Mouse (Mus musculus): Measurements from ENCODE around the gene Tmem115. TPM values are rescaled to one million over a fixed set of nuclear protein-coding genes. Genes with fewer than 3 reads are reported as not detected.

Gene Tmem115
- polyA plus RNA-seq, 2 experiments = 34.9 to 54.1 TPM

DNA sequence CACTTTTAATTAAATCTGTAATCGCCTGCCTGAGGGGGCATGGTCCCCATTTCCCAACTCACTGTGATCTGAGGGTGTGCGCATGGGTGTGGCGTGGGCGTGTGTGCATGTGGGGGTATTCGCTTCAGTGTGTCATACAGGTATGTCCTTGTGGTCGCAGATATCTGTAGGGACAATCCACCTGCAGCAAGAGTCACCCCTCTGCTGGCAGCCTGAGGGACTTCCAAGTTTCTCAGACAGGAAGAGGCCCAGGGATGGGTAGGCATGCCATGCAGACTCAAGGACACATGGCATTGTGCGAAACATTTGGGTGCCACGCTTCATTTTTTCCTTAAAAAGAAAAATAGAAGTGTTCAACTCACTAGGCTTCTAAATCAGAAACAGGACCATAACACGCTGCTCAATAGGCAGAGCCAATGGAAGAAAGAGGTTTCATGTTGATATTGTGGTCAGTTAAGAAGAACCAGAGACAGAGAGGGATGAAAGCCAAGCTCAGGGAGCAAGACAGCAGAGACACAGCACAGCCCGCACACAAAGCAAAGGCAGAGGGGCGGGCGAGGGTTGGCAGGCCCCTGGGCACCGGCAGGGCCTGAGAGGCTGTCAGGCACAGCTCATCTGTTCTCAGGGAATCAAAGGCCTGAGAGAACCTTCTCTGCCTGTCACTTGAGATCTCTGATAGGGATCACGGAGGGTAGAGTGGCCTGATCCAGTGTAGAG is 23.2 kb upstream of the Tmem115 start:
- no peak for TF ChIP-seq POLR2A (IDR thresholded peaks at IDR 0.05; ENCODE audit: borderline replicate concordance, extremely low read depth, insufficient read depth, insufficient read length)
- DNase-seq (ENCODE audit: low spot score) = no peak
- WGBS = 76% methylated on average over 14 of the region's 14 CpGs
- H3K4me1 ChIP-seq (ENCODE audit: control insufficient read depth, insufficient read depth, low read length) = peaks cover 11% of the 10 kb centered on the region; the same call in 1 of the 2 replicates
- no peaks in the 10 kb centered on the region for H3K36me3 ChIP-seq (ENCODE audit: control insufficient read depth, insufficient read depth, low read length)
- H3K9me3 ChIP-seq (ENCODE audit: control insufficient read depth, low read length) = no peaks in the 10 kb centered on the region
- ATAC-seq (ENCODE audit: low FRiP score, low read depth) = no peak
- H3K27ac ChIP-seq (replicated peaks; ENCODE audit: low read depth, low read length) = no peak overlapping the region
- H3K4me2 ChIP-seq (replicated peaks; ENCODE audit: low read depth, low read length, severe bottlenecking) = no peak overlapping the region
- H3K9ac ChIP-seq (ENCODE audit: low read depth, low read length, severe bottlenecking) = no peak overlapping the region
- H3K4me3 ChIP-seq (replicated peaks; ENCODE audit: low read length) = no peak overlapping the region
- H3K27me3 ChIP-seq (ENCODE audit: control insufficient read depth, insufficient read depth, low read length) = no peaks in the 10 kb centered on the region

GRCm38 (mm10) chr9:107511436-107511835 is 22.3 kb upstream of the Tmem115 start:
- WGBS = 51% methylated on average over 8 of the region's 8 CpGs
- no peaks in the 10 kb centered on the region for H3K27me3 ChIP-seq (ENCODE audit: control insufficient read depth, insufficient read depth, low read length)
- H3K4me2 ChIP-seq (replicated peaks; ENCODE audit: low read depth, low read length, severe bottlenecking) = no peak overlapping the region
- ATAC-seq (ENCODE audit: low FRiP score, low read depth) = no peak
- H3K4me3 ChIP-seq (replicated peaks; ENCODE audit: low read length) = no peak overlapping the region
- H3K9me3 ChIP-seq (ENCODE audit: control insufficient read depth, low read length) = no peaks in the 10 kb centered on the region
- H3K9ac ChIP-seq (ENCODE audit: low read depth, low read length, severe bottlenecking) = no peak overlapping the region
- TF ChIP-seq POLR2A (IDR thresholded peaks at IDR 0.05; ENCODE audit: borderline replicate concordance, extremely low read depth, insufficient read depth, insufficient read length) = no peak
- no peak for DNase-seq (ENCODE audit: low spot score)
- no peak overlapping the region for H3K27ac ChIP-seq (replicated peaks; ENCODE audit: low read depth, low read length)
- H3K36me3 ChIP-seq (ENCODE audit: control insufficient read depth, insufficient read depth, low read length) = no peaks in the 10 kb centered on the region
- H3K4me1 ChIP-seq (ENCODE audit: control insufficient read depth, insufficient read depth, low read length) = peaks cover 11% of the 10 kb centered on the region; the same call in 1 of the 2 replicates

GRCm38 (mm10) chr9:107512326-107512725 is 21.4 kb upstream of the Tmem115 start:
- no peak for TF ChIP-seq POLR2A (IDR thresholded peaks at IDR 0.05; ENCODE audit: borderline replicate concordance, extremely low read depth, insufficient read depth, insufficient read length)
- Histone ChIP-seq H3K9ac (ENCODE audit: low read depth, low read length, severe bottlenecking) (no peak overlapping the region), H3K4me2 (replicated peaks; ENCODE audit: low read depth, low read length, severe bottlenecking) (no peak overlapping the region), H3K27me3 (ENCODE audit: control insufficient read depth, insufficient read depth, low read length) (no peaks in the 10 kb centered on the region), H3K36me3 (ENCODE audit: control insufficient read depth, insufficient read depth, low read length) (no peaks in the 10 kb centered on the region), H3K4me1 (ENCODE audit: control insufficient read depth, insufficient read depth, low read length) (peaks cover 11% of the 10 kb centered on the region; the same call in 1 of the 2 replicates), H3K4me3 (replicated peaks; ENCODE audit: low read length) (no peak overlapping the region), H3K27ac (replicated peaks; ENCODE audit: low read depth, low read length) (no peak overlapping the region), H3K9me3 (ENCODE audit: control insufficient read depth, low read length) (no peaks in the 10 kb centered on the region)
- DNase-seq (ENCODE audit: low spot score) (no peak), ATAC-seq (ENCODE audit: low FRiP score, low read depth) (no peak)
- WGBS = 82% methylated on average over 16 of the region's 16 CpGs

- no peak overlapping the region for H3K27ac ChIP-seq (replicated peaks; ENCODE audit: low read depth, low read length)
- ATAC-seq (ENCODE audit: low FRiP score, low read depth) = peak; percentile 47
- no peaks in the 10 kb centered on the region for H3K36me3 ChIP-seq (ENCODE audit: control insufficient read depth, insufficient read depth, low read length)
- no peak overlapping the region for H3K4me3 ChIP-seq (replicated peaks; ENCODE audit: low read length)
- DNase-seq (ENCODE audit: low spot score) = peak; percentile 74
- no peak overlapping the region for H3K4me2 ChIP-seq (replicated peaks; ENCODE audit: low read depth, low read length, severe bottlenecking)
- no peaks in the 10 kb centered on the region for H3K27me3 ChIP-seq (ENCODE audit: control insufficient read depth, insufficient read depth, low read length)
- H3K9ac ChIP-seq (ENCODE audit: low read depth, low read length, severe bottlenecking) = no peak overlapping the region
- TF ChIP-seq POLR2A (IDR thresholded peaks at IDR 0.05; ENCODE audit: borderline replicate concordance, extremely low read depth, insufficient read depth, insufficient read length) = no peak
- H3K4me1 ChIP-seq (ENCODE audit: control insufficient read depth, insufficient read depth, low read length) = 0 out of 2 replicates have a peak, but pooled peaks cover 1% of the 10 kb centered on the region
- no peaks in the 10 kb centered on the region for H3K9me3 ChIP-seq (ENCODE audit: control insufficient read depth, low read length)
- 24% methylated on average over 14 of the region's 14 CpGs for WGBS
These were observed 19.3 kb upstream of the Tmem115 start for GRCm38 (mm10) chr9:107514303-107514955.

GRCm38 (mm10) chr9:107520331-107520730 is 13.4 kb upstream of the Tmem115 start:
- H3K36me3 ChIP-seq (ENCODE audit: control insufficient read depth, insufficient read depth, low read length) = no peaks in the 10 kb centered on the region
- H3K4me3 ChIP-seq (replicated peaks; ENCODE audit: low read length) = no peak overlapping the region
- peaks cover under 1% of the 10 kb centered on the region; the same call in 1 of the 2 replicates for H3K27me3 ChIP-seq (ENCODE audit: control insufficient read depth, insufficient read depth, low read length)
- H3K9ac ChIP-seq (ENCODE audit: low read depth, low read length, severe bottlenecking) = no peak overlapping the region
- WGBS = 54% methylated on average over 6 of the region's 6 CpGs
- H3K4me2 ChIP-seq (replicated peaks; ENCODE audit: low read depth, low read length, severe bottlenecking) = no peak overlapping the region
- H3K4me1 ChIP-seq (ENCODE audit: control insufficient read depth, insufficient read depth, low read length) = no peaks in the 10 kb centered on the region
- DNase-seq (ENCODE audit: low spot score) = no peak
- no peak overlapping the region for H3K27ac ChIP-seq (replicated peaks; ENCODE audit: low read depth, low read length)
- no peak for ATAC-seq (ENCODE audit: low FRiP score, low read depth)
- no peak for TF ChIP-seq POLR2A (IDR thresholded peaks at IDR 0.05; ENCODE audit: borderline replicate concordance, extremely low read depth, insufficient read depth, insufficient read length)
- no peaks in the 10 kb centered on the region for H3K9me3 ChIP-seq (ENCODE audit: control insufficient read depth, low read length)
